Mouse (Mus musculus): ENCODE results near the gene Dync1i1.

The Dync1i1 gene

GRCm38 (mm10) chr6:5977238-5977920, 251.9 kb downstream of the Dync1i1 start:
- no peak for DNase-seq

GRCm38 (mm10) chr6:5991243-5991642, 265.8 kb downstream of the Dync1i1 start:
- no peak for DNase-seq

GRCm38 (mm10) chr6:5991817-5992755, 266.6 kb downstream of the Dync1i1 start:
- peak; percentile 87 for DNase-seq

- DNase-seq, result peak; percentile 4
These were observed 267.6 kb downstream of the Dync1i1 start for GRCm38 (mm10) chr6:5993056-5993455.

GRCm38 (mm10) chr6:5997535-5997934, 272.1 kb downstream of the Dync1i1 start:
- no peak for DNase-seq

- DNase-seq, result no peak
These were observed 276.6 kb downstream of the Dync1i1 start for GRCm38 (mm10) chr6:6002061-6002460.

- no peak for DNase-seq
These were observed 279.5 kb downstream of the Dync1i1 start for GRCm38 (mm10) chr6:6004756-6005485.

- peak; percentile 29 for DNase-seq
These were observed 280.5 kb downstream of the Dync1i1 start for GRCm38 (mm10) chr6:6005762-6006431.

GRCm38 (mm10) chr6:6011364-6011763, 285.9 kb downstream of the Dync1i1 start:
- DNase-seq, result no peak

GRCm38 (mm10) chr6:6015616-6016015, 290.2 kb downstream of the Dync1i1 start:
- DNase-seq, result no peak

- no peak for DNase-seq
These were observed 291.5 kb downstream of the Dync1i1 start for GRCm38 (mm10) chr6:6016931-6017330.

GRCm38 (mm10) chr6:6023976-6024375, 298.5 kb downstream of the Dync1i1 start:
- DNase-seq, result no peak

- DNase-seq, result no peak
These were observed 302.2 kb downstream of the Dync1i1 start for GRCm38 (mm10) chr6:6027664-6028063.

- no peak for DNase-seq
These were observed 313.5 kb downstream of the Dync1i1 start for GRCm38 (mm10) chr6:6038773-6039550.

GRCm38 (mm10) chr6:6046729-6047424, 321.4 kb downstream of the Dync1i1 start:
- DNase-seq, result no peak

GRCm38 (mm10) chr6:6052696-6053095, 327.3 kb downstream of the Dync1i1 start:
- DNase-seq, result no peak

- DNase-seq, result no peak
These were observed 328.5 kb downstream of the Dync1i1 start for GRCm38 (mm10) chr6:6053946-6054345.

GRCm38 (mm10) chr6:6058548-6058947, 333.1 kb downstream of the Dync1i1 start:
- no peak for DNase-seq

GRCm38 (mm10) chr6:6067201-6067600, 341.8 kb downstream of the Dync1i1 start:
- no peak for DNase-seq

GRCm38 (mm10) chr6:6070015-6070414, 344.6 kb downstream of the Dync1i1 start:
- no peak for DNase-seq

- DNase-seq, result no peak
These were observed 345.6 kb downstream of the Dync1i1 start for GRCm38 (mm10) chr6:6071038-6071437.
